Mouse (Mus musculus) ES-Bruce4 (cell line): ENCODE measurements around the gene Cdkal1.

Experiments used
- CTCF ChIP-seq: IDR thresholded peaks from one replicate; pipeline ENCODE4 v1.8.1; 2011; ENCODE audit warnings: low read depth, low read length
- EP300 ChIP-seq: IDR thresholded peaks from 2 replicates; pipeline ENCODE4 v1.6.1; 2011; ENCODE audit warnings: low read depth, low read length; ENCODE audit not compliant: insufficient read depth
- POLR2A ChIP-seq: IDR thresholded peaks from one replicate; pipeline ENCODE4 v1.8.1; 2011; ENCODE audit warnings: low read length; ENCODE audit not compliant: insufficient read depth

GRCm38 (mm10) chr13:29744188-29744587, 111.3 kb downstream of the Cdkal1 start:
- no peak for TF ChIP-seq CTCF
- no peak for TF ChIP-seq EP300
- TF ChIP-seq POLR2A: no peak
